Mouse (Mus musculus) spleen, adult 18-20 months (tissue): ENCODE data around the gene Fam76a.

Experiments
- DNase-seq, 2 experiments: peaks; one replicate each; pipeline ENCODE4 v3.0.0; 2022; ENCODE audit warnings: mixed read lengths in 2 of 2

The Fam76a gene

GRCm38 (mm10) chr4:132883561-132884063, 38.7 kb downstream of the Fam76a start:
- DNase-seq = no peak

- DNase-seq = no peak
Observed at GRCm38 (mm10) chr4:132874363-132875097, 47.8 kb downstream of the Fam76a start.

DNA sequence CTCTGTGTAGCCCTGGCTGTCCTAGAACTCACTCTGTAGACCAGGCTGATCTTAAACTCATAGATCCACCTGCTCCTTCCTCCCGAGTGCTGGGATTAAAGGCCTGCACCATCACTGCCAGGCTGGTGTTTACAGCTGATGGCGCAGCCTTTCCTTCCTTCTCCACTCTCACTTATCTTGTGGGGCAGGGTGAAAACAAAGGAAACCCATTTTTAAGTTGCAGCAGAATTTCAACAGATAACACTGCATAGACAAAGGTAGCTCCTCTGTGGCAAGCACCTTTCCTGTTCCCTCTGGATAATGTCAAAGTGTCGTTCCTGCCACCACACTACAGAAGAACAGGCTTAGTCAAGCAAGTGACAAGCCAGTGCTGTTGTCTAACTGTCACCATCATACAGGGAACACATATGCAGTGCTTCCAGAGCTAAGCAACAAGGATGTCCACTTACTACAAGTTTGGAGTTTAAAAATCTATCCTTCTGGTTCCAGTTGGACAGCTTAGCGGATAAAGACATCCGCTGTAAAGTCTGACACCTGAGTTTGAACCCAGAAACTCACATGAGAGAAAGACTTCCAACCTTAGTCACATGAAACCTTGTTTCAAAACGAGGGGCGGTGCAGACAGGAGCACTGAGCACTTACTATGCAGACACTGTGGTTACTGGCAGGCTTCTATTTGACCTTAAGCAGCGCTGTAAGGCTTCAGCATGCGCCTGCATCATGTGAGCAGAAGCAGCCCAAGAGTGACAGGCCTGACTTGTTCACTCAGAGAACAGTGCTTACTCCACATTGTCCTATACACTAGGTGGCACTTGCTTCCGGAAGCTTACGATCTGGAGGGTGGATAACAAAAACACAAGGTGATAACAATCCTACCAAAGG, 48.6 kb downstream of the Fam76a start:
- no peak for DNase-seq

- DNase-seq = no peak
Observed at GRCm38 (mm10) chr4:132871116-132871515, 51.2 kb downstream of the Fam76a start.

- DNase-seq = no peak
Observed at GRCm38 (mm10) chr4:132864856-132865255, 57.5 kb downstream of the Fam76a start.

DNA sequence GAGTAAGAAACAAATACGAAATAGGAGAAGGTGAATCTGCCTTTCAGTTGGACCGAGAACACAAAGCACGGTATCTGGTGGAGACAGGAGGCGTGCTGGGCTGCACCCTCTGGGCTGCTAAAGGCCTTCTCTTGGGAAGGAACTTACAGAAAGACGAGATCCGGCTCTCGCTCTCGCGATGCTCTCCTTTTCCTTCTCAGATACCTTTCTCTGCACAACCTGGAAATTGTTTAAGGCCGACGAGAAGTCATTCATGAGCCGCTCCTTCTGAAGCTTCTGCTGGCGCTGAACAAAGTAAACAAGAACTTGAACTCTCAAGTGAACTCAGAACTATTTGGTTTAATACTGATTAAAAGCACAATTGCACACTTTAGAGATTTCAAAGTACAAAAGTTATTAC, 59.3 kb downstream of the Fam76a start:
- no peak for DNase-seq

DNA sequence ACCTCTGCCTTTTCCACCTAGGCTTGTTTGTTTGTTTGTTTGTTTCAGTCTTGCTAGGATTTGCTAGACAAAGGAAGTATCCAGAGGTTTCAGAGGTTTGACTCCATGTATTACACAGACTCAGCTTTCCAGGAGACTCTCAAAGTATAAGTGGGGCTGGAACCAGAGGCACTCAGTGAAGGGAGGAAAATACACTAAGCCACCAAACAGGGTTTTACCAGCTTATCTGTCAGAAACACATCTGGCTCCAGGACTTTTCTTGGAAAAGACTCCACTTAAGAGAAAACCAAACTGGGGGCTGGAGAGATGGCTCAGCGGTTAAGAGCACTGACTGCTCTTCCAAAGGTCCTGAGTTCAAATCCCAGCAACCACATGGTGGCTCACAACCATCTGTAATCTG, 61.5 kb downstream of the Fam76a start:
- no peak for DNase-seq
